Mouse (Mus musculus) T-helper 2 cell (primary cell): ENCODE measurements at regions not wholly inside any gene's neighbourhood (a gene's known extent, or its start where the extent isn't known, plus 50 kb on each side); places are given as distances from the start of the nearest gene placed in this dataset.

Source experiments
- in situ Hi-C: fragments of 300-600 bp; cut with MboI, MseI; formaldehyde crosslinking; loops from one replicate; pipeline ENCODE4 v1.15.1; 2025; ENCODE audit warnings: high pct_unique_total_duplicates

- in situ Hi-C loops, result loop anchor here (10.0 kb wide), 1 partner anchor 170 kb away; no protein-coding TSS in a partner anchor
Measured at GRCm38 (mm10) chr13:88014741-88015140, 806.5 kb upstream of the Edil3 start.

GRCm38 (mm10) chr13:88026441-88026840 lies 794.8 kb upstream of the Edil3 start:
- in situ Hi-C loops, result no loop called here
